Mouse (Mus musculus) bone marrow macrophage, adult 2 months (primary cell): ENCODE results near the gene Foxj3.

Experiments
- CTCF ChIP-seq: IDR thresholded peaks from 2 replicates; pipeline ENCODE4 v1.5.1; 2012; ENCODE audit warnings: low read depth, mild to moderate bottlenecking, low read length, moderate library complexity
- POLR2A ChIP-seq: IDR thresholded peaks from 2 replicates; pipeline ENCODE4 v1.6.1; 2012; ENCODE audit warnings: mild to moderate bottlenecking, low read depth, low read length, borderline replicate concordance

GRCm38 (mm10) chr4:119512731-119513141 is 24.1 kb upstream of the Foxj3 start:
- TF ChIP-seq CTCF (no peak), POLR2A (no peak)
